Mouse (Mus musculus) heart, adult 2 months (tissue): ENCODE measurements at regions not wholly inside any gene's neighbourhood (a gene's known extent, or its start where the extent isn't known, plus 50 kb on each side); places are given as distances from the start of the nearest gene placed in this dataset.
A peak's percentile ranks its signal among the peaks of the same experiment; 100 is the strongest.

Source experiments
- DNase-seq, 2 experiments: peaks; one replicate each; pipeline ENCODE4 v3.0.0; 2021
- H3K27ac ChIP-seq: fragments of 200-600 bp; 2 replicates; pipeline ENCODE4 v1.8.1; 2022
- H3K27me3 ChIP-seq: fragments of 200-500 bp; 2 replicates; pipeline ENCODE4 v1.6.1; 2012; ENCODE audit warnings: mild to moderate bottlenecking, low read length, inconsistent platforms, mixed read lengths; ENCODE audit not compliant: control insufficient read depth, insufficient read depth
- H3K36me3 ChIP-seq: fragments of 200-500 bp; 2 replicates; pipeline ENCODE4 v1.6.1; 2012; ENCODE audit warnings: low read length, inconsistent platforms; ENCODE audit not compliant: control insufficient read depth, insufficient read depth
- H3K4me1 ChIP-seq: fragments of 200-500 bp; 2 replicates; pipeline ENCODE4 v1.6.1; 2011; ENCODE audit warnings: low read length; ENCODE audit not compliant: control insufficient read depth, insufficient read depth
- H3K4me3 ChIP-seq: fragments of 200-600 bp; 2 replicates; pipeline ENCODE4 v1.8.1; 2022
- H3K79me2 ChIP-seq: fragments of 200-500 bp; replicated peaks from 2 replicates; pipeline ENCODE4 v1.6.1; 2012; ENCODE audit warnings: mild to moderate bottlenecking, inconsistent platforms, low read length, moderate library complexity, mixed read lengths; ENCODE audit not compliant: control insufficient read depth, insufficient read depth
- H3K9ac ChIP-seq: fragments of 200-500 bp; 2 replicates; pipeline ENCODE4 v1.6.1; 2012; ENCODE audit warnings: low read depth, mild to moderate bottlenecking, control low read depth, inconsistent platforms, low read length, mixed read lengths
- CTCF ChIP-seq: fragments of 200-600 bp; IDR thresholded peaks from 2 replicates; pipeline ENCODE4 v1.8.1; 2022; ENCODE audit warnings: antibody characterized with exemption, mild to moderate bottlenecking, moderate library complexity
- EP300 ChIP-seq: fragments of 200-500 bp; IDR thresholded peaks from 2 replicates; pipeline ENCODE4 v1.6.1; 2011; ENCODE audit warnings: low read depth, low read length, control low read depth; ENCODE audit not compliant: insufficient read depth
- POLR2A ChIP-seq: fragments of 200-500 bp; IDR thresholded peaks from 2 replicates; pipeline ENCODE4 v1.6.1; 2011; ENCODE audit warnings: mild to moderate bottlenecking, low read depth, low read length, control low read depth; ENCODE audit not compliant: insufficient read depth
- WGBS: fragments of 180-500 bp; shearing (Covaris S2); methylation state at CpG from one replicate; pipeline ENCODE4 v1.1.7; 2018; 5-methylcytosine and 5-hydroxymethylcytosine counted together
- intact Hi-C: fragments of 180-260 bp; cut with DNase I; formaldehyde crosslinking; loops from one replicate; pipeline ENCODE4 v1.15.1; 2025

- peak in 1 of 2 experiments; percentile 25 for DNase-seq
- Histone ChIP-seq H3K79me2 (no peaks in the 10 kb centered on the region), H3K36me3 (no peaks in the 10 kb centered on the region), H3K4me1 (no peaks in the 10 kb centered on the region), H3K27me3 (peaks cover 3% of the 10 kb centered on the region; the same call in 1 of the 2 replicates), H3K27ac (no peak overlapping the region), H3K4me3 (peak overlapping the region; percentile 39), H3K9ac (peak overlapping the region; percentile 37; the same call in 1 of the 2 replicates)
- intact Hi-C loops, result no loop called here
- TF ChIP-seq POLR2A (no peak), EP300 (no peak), CTCF (no peak)
- WGBS, result 4% methylated on average over 50 of the region's 50 CpGs
Observed at GRCm38 (mm10) chr13:98572581-98573260, 64.5 kb downstream of the Tmem174 start.

- no peak overlapping the region; the same call in 1 of the 2 replicates for H3K4me3 ChIP-seq
- no peaks in the 10 kb centered on the region for H3K4me1 ChIP-seq
- DNase-seq, result no peak
- 20% methylated on average over 11 of the region's 14 CpGs for WGBS
- no peak overlapping the region for H3K27ac ChIP-seq
- H3K36me3 ChIP-seq, result no peaks in the 10 kb centered on the region
- TF ChIP-seq EP300, result no peak
- no peak for TF ChIP-seq CTCF
- no peak for TF ChIP-seq POLR2A
- H3K9ac ChIP-seq, result no peak overlapping the region
- peaks cover 3% of the 10 kb centered on the region; the same call in 1 of the 2 replicates for H3K27me3 ChIP-seq
- intact Hi-C loops, result no loop called here
- no peaks in the 10 kb centered on the region for H3K79me2 ChIP-seq
Observed at GRCm38 (mm10) chr13:98572011-98572570, 65.1 kb downstream of the Tmem174 start.

GRCm38 (mm10) chr13:98571051-98571450 is 66.2 kb downstream of the Tmem174 start:
- intact Hi-C loops, result no loop called here
- WGBS, result 47% methylated on average over 3 of the region's 3 CpGs

GRCm38 (mm10) chr13:98555693-98556092 is 63.9 kb upstream of the Gm10320 start:
- Histone ChIP-seq H3K27ac (no peak overlapping the region), H3K9ac (no peak overlapping the region), H3K79me2 (no peaks in the 10 kb centered on the region), H3K4me3 (no peak overlapping the region), H3K4me1 (no peaks in the 10 kb centered on the region), H3K36me3 (no peaks in the 10 kb centered on the region), H3K27me3 (no peaks in the 10 kb centered on the region)
- intact Hi-C loops, result no loop called here
- 84% methylated on average over 6 of the region's 6 CpGs for WGBS
- DNase-seq, result no peak
- TF ChIP-seq CTCF, result no peak

More at GRCm38 (mm10) chr13:98571051-98571450, 66.2 kb downstream of the Tmem174 start:
- no peak overlapping the region for H3K9ac ChIP-seq
- H3K36me3 ChIP-seq, result no peaks in the 10 kb centered on the region
- no peak overlapping the region for H3K4me3 ChIP-seq
- no peaks in the 10 kb centered on the region for H3K4me1 ChIP-seq
- no peak for DNase-seq
- H3K27ac ChIP-seq, result no peak overlapping the region
- H3K79me2 ChIP-seq, result no peaks in the 10 kb centered on the region
- no peak for TF ChIP-seq CTCF
- no peak for TF ChIP-seq POLR2A
- no peak for TF ChIP-seq EP300
- peaks cover 3% of the 10 kb centered on the region; the same call in 1 of the 2 replicates for H3K27me3 ChIP-seq

GRCm38 (mm10) chr13:98551471-98552020 is 59.7 kb upstream of the Gm10320 start:
- H3K9ac ChIP-seq, result no peak overlapping the region
- no peak for DNase-seq
- TF ChIP-seq EP300 (no peak), CTCF (no peak), POLR2A (no peak)
- H3K27ac ChIP-seq, result no peak overlapping the region
- no peaks in the 10 kb centered on the region for H3K27me3 ChIP-seq
- H3K4me3 ChIP-seq, result no peak overlapping the region
- 79% methylated on average over 13 of the region's 13 CpGs for WGBS
- H3K4me1 ChIP-seq, result no peaks in the 10 kb centered on the region
- H3K36me3 ChIP-seq, result no peaks in the 10 kb centered on the region
- no peaks in the 10 kb centered on the region for H3K79me2 ChIP-seq
- intact Hi-C loops, result no loop called here

GRCm38 (mm10) chr13:98547223-98547622 is 55.4 kb upstream of the Gm10320 start:
- WGBS, result 58% methylated on average over 5 of the region's 5 CpGs
- Histone ChIP-seq H3K79me2 (no peaks in the 10 kb centered on the region), H3K36me3 (no peaks in the 10 kb centered on the region), H3K4me1 (no peaks in the 10 kb centered on the region), H3K27me3 (no peaks in the 10 kb centered on the region), H3K27ac (no peak overlapping the region), H3K4me3 (no peak overlapping the region), H3K9ac (no peak overlapping the region)
- TF ChIP-seq EP300, result no peak
- intact Hi-C loops, result no loop called here
- DNase-seq, result no peak
